Mouse (Mus musculus) forebrain, postnatal 0 days (tissue): ENCODE data around the gene Rps4x. TPM values are rescaled to one million over a fixed set of nuclear protein-coding genes. Genes with fewer than 3 reads are reported as not detected.

Source experiments
- ATAC-seq: fragments of 200-750 bp; cut with Nextera tagmentation; 2 replicates; pipeline ENCODE4 v1.8.0; 2017; ENCODE audit warnings: mild to moderate bottlenecking, moderate library complexity
- DNase-seq: peaks from one replicate; pipeline ENCODE4 v3.0.0-alpha.2; 2015
- H3K27ac ChIP-seq: fragments of 300-500 bp; sonication (generic); 2 replicates; pipeline ENCODE4 v1.5.1; 2014; ENCODE audit warnings: low read depth, mild to moderate bottlenecking, antibody characterized with exemption, low read length, moderate library complexity, mixed read lengths
- H3K27me3 ChIP-seq: fragments of 300-500 bp; sonication (generic); 2 replicates; pipeline ENCODE4 v1.6.1; 2014; ENCODE audit warnings: mild to moderate bottlenecking, low read length, mixed read lengths; ENCODE audit not compliant: insufficient read depth
- H3K36me3 ChIP-seq: fragments of 300-500 bp; sonication (generic); 2 replicates; pipeline ENCODE4 v1.6.1; 2014; ENCODE audit warnings: mild to moderate bottlenecking, moderate library complexity; ENCODE audit not compliant: insufficient read depth
- H3K4me1 ChIP-seq: fragments of 300-500 bp; sonication (generic); 2 replicates; pipeline ENCODE4 v1.6.1; 2014; ENCODE audit warnings: antibody characterized with exemption; ENCODE audit not compliant: insufficient read depth
- H3K4me2 ChIP-seq: fragments of 300-500 bp; sonication (generic); 2 replicates; pipeline ENCODE4 v1.6.1; 2014; ENCODE audit warnings: low read depth, mild to moderate bottlenecking, moderate library complexity
- H3K4me3 ChIP-seq: fragments of 300-500 bp; sonication (generic); 2 replicates; pipeline ENCODE4 v1.5.1; 2014; ENCODE audit warnings: low read depth, low read length, mixed read lengths
- H3K9ac ChIP-seq: fragments of 300-500 bp; sonication (generic); 2 replicates; pipeline ENCODE4 v1.6.1; 2014; ENCODE audit warnings: mild to moderate bottlenecking
- H3K9me3 ChIP-seq: fragments of 300-500 bp; sonication (generic); 2 replicates; pipeline ENCODE4 v1.6.1; 2016; ENCODE audit warnings: low read length
- CTCF ChIP-seq: sonication (generic); IDR thresholded peaks from 2 replicates; pipeline ENCODE4 v1.5.1; 2016; ENCODE audit warnings: antibody characterized with exemption, control low read depth, low read depth
- WGBS: fragments of 180-500 bp; shearing (Covaris S2); extraction: QIAGEN DNeasy Blood & Tissue Kit; methylation state at CpG from one replicate; pipeline ENCODE4 v1.1.7; 2014; 5-methylcytosine and 5-hydroxymethylcytosine counted together
- polyA plus RNA-seq: library from polyadenylated mRNA; unstranded; fragments of >200 nt; fragmentation: Nextera tagmentation; extraction: Ambion mirVana; gene quantifications from 2 replicates; pipeline ENCODE4 v1.2.1, GENCODE M21; 2015
- total RNA-seq: library from RNA; depleted of rRNA; stranded (reverse); fragments of >200 nt; gene quantifications from 2 replicates; pipeline ENCODE4 v1.2.3, GENCODE M21; 2014; rRNA removed

Rps4x gene
- total and polyA plus RNA-seq, 2 experiments from 2014 or later: 432 to 1,341 TPM

GRCm38 (mm10) chrX:102163096-102163495 is 26.1 kb downstream of the Rps4x start:
- no peak overlapping the region for H3K4me2 ChIP-seq
- DNase-seq: no peak
- 46% methylated on average over 2 of the region's 2 CpGs for WGBS
- no peaks in the 10 kb centered on the region for H3K9me3 ChIP-seq
- ATAC-seq: no peak
- H3K36me3 ChIP-seq: no peaks in the 10 kb centered on the region
- no peak for TF ChIP-seq CTCF
- H3K27me3 ChIP-seq: no peaks in the 10 kb centered on the region
- H3K27ac ChIP-seq: no peak overlapping the region
- H3K4me1 ChIP-seq: no peaks in the 10 kb centered on the region
- H3K4me3 ChIP-seq: no peak overlapping the region
- H3K9ac ChIP-seq: no peak overlapping the region

- TF ChIP-seq CTCF: no peak
- Histone ChIP-seq H3K4me3 (no peak overlapping the region), H3K27ac (no peak overlapping the region), H3K27me3 (no peaks in the 10 kb centered on the region), H3K4me2 (no peak overlapping the region), H3K4me1 (no peaks in the 10 kb centered on the region), H3K9ac (no peak overlapping the region), H3K9me3 (no peaks in the 10 kb centered on the region), H3K36me3 (no peaks in the 10 kb centered on the region)
- DNase-seq: no peak
- ATAC-seq: no peak
- WGBS: 70% methylated on average over 2 of the region's 2 CpGs
These were observed 28.7 kb downstream of the Rps4x start for GRCm38 (mm10) chrX:102160528-102160927.

GRCm38 (mm10) chrX:102159778-102160177 is 29.4 kb downstream of the Rps4x start:
- 47% methylated on average over 2 of the region's 2 CpGs for WGBS
- no peaks in the 10 kb centered on the region for H3K9me3 ChIP-seq

GRCm38 (mm10) chrX:102157423-102157791 is 31.8 kb downstream of the Rps4x start:
- DNase-seq (no peak), ATAC-seq (no peak)
- H3K36me3 ChIP-seq: no peaks in the 10 kb centered on the region
- H3K27me3 ChIP-seq: no peaks in the 10 kb centered on the region
- 51% methylated on average over 5 of the region's 5 CpGs for WGBS
- no peaks in the 10 kb centered on the region for H3K4me1 ChIP-seq
- H3K9me3 ChIP-seq: no peaks in the 10 kb centered on the region
- peak overlapping the region; percentile 59; the same call in 1 of the 2 replicates for H3K27ac ChIP-seq
- peak overlapping the region; percentile 32 for H3K4me2 ChIP-seq
- H3K4me3 ChIP-seq: peak overlapping the region; percentile 43
- peak overlapping the region; percentile 37; the same call in 1 of the 2 replicates for H3K9ac ChIP-seq
- TF ChIP-seq CTCF: no peak

More at GRCm38 (mm10) chrX:102159778-102160177, 29.4 kb downstream of the Rps4x start:
- Histone ChIP-seq H3K27ac (no peak overlapping the region), H3K4me1 (no peaks in the 10 kb centered on the region), H3K36me3 (no peaks in the 10 kb centered on the region), H3K9ac (no peak overlapping the region), H3K27me3 (no peaks in the 10 kb centered on the region), H3K4me2 (no peak overlapping the region), H3K4me3 (no peak overlapping the region)
- ATAC-seq (no peak), DNase-seq (no peak)
- TF ChIP-seq CTCF: peak; percentile 21; the same call in 1 of the 2 replicates

GRCm38 (mm10) chrX:102156618-102157422 is 32.4 kb downstream of the Rps4x start, which contains the start of gene Ercc6l:
Gene Ercc6l (minus strand): TSS chrX:102157091.
- peak within 1 kb of the TSS; percentile 59; the same call in 1 of the 2 replicates for H3K27ac ChIP-seq
- peak within 1 kb of the TSS; percentile 51 for H3K4me2 ChIP-seq
- DNase-seq (peak; percentile 96), ATAC-seq (peak; percentile 100)
- no peaks in the 10 kb centered on the region for H3K9me3 ChIP-seq
- H3K36me3 ChIP-seq: no peaks in the 10 kb centered on the region
- H3K4me1 ChIP-seq: no peaks in the 10 kb centered on the region
- H3K9ac ChIP-seq: peak within 1 kb of the TSS; percentile 37; the same call in 1 of the 2 replicates
- no peaks in the 10 kb centered on the region for H3K27me3 ChIP-seq
- WGBS: 20% methylated on average over 42 of the region's 42 CpGs
- TF ChIP-seq CTCF: no peak
- peak within 1 kb of the TSS; percentile 43 for H3K4me3 ChIP-seq

DNA sequence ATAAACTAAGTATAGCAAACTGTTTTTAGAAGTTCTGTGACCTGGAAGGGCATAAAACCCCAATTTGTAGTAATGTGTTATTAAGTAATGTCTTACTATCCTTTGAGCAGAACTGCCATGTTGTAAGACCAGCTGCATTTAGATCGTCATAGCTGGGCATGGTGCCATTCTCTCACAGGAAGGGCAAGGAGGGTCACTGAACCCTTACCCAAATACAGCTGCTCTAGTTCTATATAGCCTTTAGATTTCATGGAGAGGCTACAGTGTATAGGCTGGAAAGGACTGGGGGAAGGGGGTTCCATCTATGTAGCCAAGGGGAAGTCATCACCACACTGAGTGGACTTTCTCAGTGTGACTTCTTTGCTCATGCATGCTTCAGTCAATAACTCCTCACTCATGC is 48.0 kb downstream of the Rps4x start:
- Histone ChIP-seq H3K36me3 (no peaks in the 10 kb centered on the region), H3K4me2 (no peak overlapping the region), H3K27me3 (no peaks in the 10 kb centered on the region), H3K9ac (no peak overlapping the region), H3K4me1 (no peaks in the 10 kb centered on the region), H3K9me3 (no peaks in the 10 kb centered on the region), H3K27ac (no peak overlapping the region), H3K4me3 (no peak overlapping the region)
- ATAC-seq: no peak
- no peak for DNase-seq
- TF ChIP-seq CTCF: no peak
- 79% methylated on average over 1 of the region's 1 CpGs for WGBS

Other genes starting within 250 kb of the Rps4x start
- gene Rtl5, start 118.1 kb downstream of the Rps4x start, total RNA-seq: 25.5 and 39.5 TPM in 2 replicates
- gene Rtl5, start 118.1 kb downstream of the Rps4x start, polyA plus RNA-seq: 2.5 and 6.0 TPM in 2 replicates
- gene Pin4, start 69.9 kb downstream of the Rps4x start, total RNA-seq: 26.6 and 27.7 TPM in 2 replicates
- gene Pin4, start 69.9 kb downstream of the Rps4x start, polyA plus RNA-seq: 52.6 and 76.6 TPM in 2 replicates
- gene Ercc6l, start 32.3 kb downstream of the Rps4x start, total RNA-seq: 1.2 and 2.0 TPM in 2 replicates
- 0.52 and 0.64 TPM in 2 replicates for gene Ercc6l, start 32.3 kb downstream of the Rps4x start, polyA plus RNA-seq
- gene Cited1, start 62.8 kb upstream of the Rps4x start, total RNA-seq: 7.2 and 7.5 TPM in 2 replicates
- 7.1 and 9.5 TPM in 2 replicates for gene Cited1, start 62.8 kb upstream of the Rps4x start, polyA plus RNA-seq